Mouse (Mus musculus) bone marrow, adult 2 months (tissue): ENCODE results near the gene Nolc1. TPM values are rescaled to one million over a fixed set of nuclear protein-coding genes. Genes with fewer than 3 reads are reported as not detected.

Source experiments
- H3K27ac ChIP-seq: fragments of 200-500 bp; 2 replicates; pipeline ENCODE4 v1.5.1; 2012; ENCODE audit warnings: low read depth, mild to moderate bottlenecking, control low read depth, inconsistent platforms, low read length; ENCODE audit not compliant: control insufficient read depth, poor library complexity, insufficient read depth
- H3K4me1 ChIP-seq: fragments of 200-500 bp; 2 replicates; pipeline ENCODE4 v1.6.1; 2011; ENCODE audit warnings: low read length; ENCODE audit not compliant: control insufficient read depth, insufficient read depth
- H3K4me3 ChIP-seq: fragments of 200-500 bp; replicated peaks from 2 replicates; pipeline ENCODE3; 2011; ENCODE audit warnings: mild to moderate bottlenecking, low read depth, low read length, control low read depth; ENCODE audit not compliant: control insufficient read depth
- CTCF ChIP-seq: fragments of 200-500 bp; IDR thresholded peaks from 2 replicates; pipeline ENCODE4 v1.5.1; 2011; ENCODE audit warnings: low read length, control low read depth; ENCODE audit not compliant: control insufficient read depth, insufficient read depth
- POLR2A ChIP-seq: fragments of 200-500 bp; IDR thresholded peaks from 2 replicates; pipeline ENCODE4 v1.6.1; 2011; ENCODE audit warnings: low read depth, mild to moderate bottlenecking, control low read depth, low read length, borderline replicate concordance; ENCODE audit not compliant: control insufficient read depth
- WGBS: fragments of 180-500 bp; shearing (Covaris S2); methylation state at CpG from one replicate; pipeline ENCODE4 v1.1.7; 2018; 5-methylcytosine and 5-hydroxymethylcytosine counted together
- polyA plus RNA-seq: library from polyadenylated mRNA; stranded (reverse); fragments of >200 nt; gene quantifications from 2 replicates; pipeline ENCODE4 v1.2.4, GENCODE M21; 2011; ENCODE audit warnings: low replicate concordance; ENCODE audit not compliant: missing spikeins, insufficient read depth, insufficient read length

Nolc1 gene
- polyA plus RNA-seq, 1 experiment, result 52.2 TPM

GRCm38 (mm10) chr19:46131694-46132525 lies 56.2 kb downstream of the Nolc1 start, which contains the start of gene Elovl3:
Gene Elovl3 (plus strand): TSS chr19:46131897.
- TF ChIP-seq POLR2A (no peak), CTCF (no peak)
- no peaks in the 10 kb centered on the region for H3K4me1 ChIP-seq
- no peak within 1 kb of the TSS for H3K4me3 ChIP-seq
- 1% methylated on average over 31 of the region's 31 CpGs for WGBS
- H3K27ac ChIP-seq, result no peak within 1 kb of the TSS

DNA sequence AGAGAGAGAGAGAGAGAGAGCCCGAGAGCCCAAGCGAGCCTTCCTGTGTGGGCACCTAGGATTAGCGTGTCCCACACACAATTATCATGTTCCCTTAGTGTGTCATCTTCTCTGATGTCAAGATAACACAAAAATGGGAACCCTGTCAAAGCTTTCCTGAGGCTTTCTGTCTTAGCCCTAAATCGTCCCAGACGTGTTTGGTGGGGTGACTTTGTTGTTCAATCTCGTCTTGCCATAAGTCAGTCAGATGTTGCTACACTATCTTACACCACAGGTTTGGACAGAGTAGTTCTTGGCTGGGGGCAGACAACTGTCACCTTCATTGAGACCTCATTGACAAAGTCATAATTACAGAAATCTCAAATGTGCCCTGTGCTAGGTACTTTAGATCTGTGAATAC lies 56.9 kb downstream of the Nolc1 start:
- no peak for TF ChIP-seq CTCF
- TF ChIP-seq POLR2A, result no peak
- Histone ChIP-seq H3K4me1 (no peaks in the 10 kb centered on the region; the same call in 1 of the 2 replicates), H3K4me3 (no peak overlapping the region), H3K27ac (no peak overlapping the region)
- 15% methylated on average over 6 of the region's 6 CpGs for WGBS

Other genes with a start within 250 kb of the Nolc1 start
- gene Armh3, start 77.4 kb upstream of the Nolc1 start, polyA plus RNA-seq, result 2.8 and 5.3 TPM in 2 replicates
- 1.2 and 1.9 TPM in 2 replicates for gene Hps6, start 72.4 kb upstream of the Nolc1 start, polyA plus RNA-seq
- 42.0 and 51.5 TPM in 2 replicates for gene Pprc1, start 31.0 kb upstream of the Nolc1 start, polyA plus RNA-seq
- gene Ldb1, start 30.6 kb upstream of the Nolc1 start, polyA plus RNA-seq, result 177 and 217 TPM in 2 replicates
- gene Elovl3, start 56.0 kb downstream of the Nolc1 start, polyA plus RNA-seq, result not detected in 2 replicates
- gene Pitx3, start 72.5 kb downstream of the Nolc1 start, polyA plus RNA-seq, result not detected in 2 replicates
- 20.5 and 44.3 TPM in 2 replicates for gene Gbf1, start 76.6 kb downstream of the Nolc1 start, polyA plus RNA-seq
- 10.3 and 24.3 TPM in 2 replicates for gene Nfkb2, start 228.5 kb downstream of the Nolc1 start, polyA plus RNA-seq